Mouse (Mus musculus): ENCODE measurements around the gene Ubac2. TPM values are rescaled to one million over a fixed set of nuclear protein-coding genes. Genes with fewer than 3 reads are reported as not detected.

Gene Ubac2
- polyA plus RNA-seq, 1 experiment from 2014 or later: 60.3 TPM

DNA sequence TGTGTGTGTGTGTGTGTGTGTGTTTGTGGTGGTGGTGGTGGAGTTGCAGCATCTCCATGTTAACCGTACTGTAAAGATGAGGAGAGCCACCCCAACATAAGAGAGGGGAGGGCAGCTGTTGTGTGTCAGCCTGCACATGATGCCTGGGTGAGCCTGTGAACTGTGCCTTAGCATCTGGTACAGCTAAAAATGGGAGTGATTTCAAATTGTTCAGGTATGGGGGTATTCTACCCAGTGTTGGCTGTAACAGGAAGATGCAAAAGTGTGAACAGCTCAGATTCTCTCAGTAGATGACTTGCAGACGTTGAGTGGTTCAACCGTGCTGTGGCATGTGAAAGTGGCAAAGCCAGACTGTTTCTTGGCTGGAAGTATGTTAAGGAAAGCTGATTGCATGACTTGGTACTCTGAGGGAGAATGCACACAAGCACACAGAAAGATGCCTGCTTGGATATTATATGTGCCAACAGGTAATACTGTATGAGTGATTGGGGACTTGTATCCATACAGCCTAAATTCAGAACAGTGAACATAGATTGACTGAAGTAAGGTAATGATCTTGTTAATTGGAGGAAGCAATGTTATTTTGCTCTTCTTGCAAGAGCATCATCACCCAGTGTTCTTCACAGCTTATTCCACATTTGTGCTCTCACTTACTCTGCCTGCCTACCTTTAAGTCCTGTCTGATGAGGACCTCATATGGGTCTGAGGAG, 79.8 kb downstream of the Ubac2 start:
- H3K4me2 ChIP-seq (replicated peaks): no peak overlapping the region
- 87% methylated on average over 3 of the region's 3 CpGs for WGBS
- no peak for ATAC-seq (ENCODE audit: low FRiP score, low read depth)
- no peak overlapping the region for H3K27ac ChIP-seq
- H3K36me3 ChIP-seq: no peaks in the 10 kb centered on the region
- no peak overlapping the region for H3K4me3 ChIP-seq
- H3K4me1 ChIP-seq: no peaks in the 10 kb centered on the region
- no peaks in the 10 kb centered on the region for H3K9me3 ChIP-seq
- no peak overlapping the region for H3K9ac ChIP-seq
- no peaks in the 10 kb centered on the region for H3K27me3 ChIP-seq (replicated peaks)

DNA sequence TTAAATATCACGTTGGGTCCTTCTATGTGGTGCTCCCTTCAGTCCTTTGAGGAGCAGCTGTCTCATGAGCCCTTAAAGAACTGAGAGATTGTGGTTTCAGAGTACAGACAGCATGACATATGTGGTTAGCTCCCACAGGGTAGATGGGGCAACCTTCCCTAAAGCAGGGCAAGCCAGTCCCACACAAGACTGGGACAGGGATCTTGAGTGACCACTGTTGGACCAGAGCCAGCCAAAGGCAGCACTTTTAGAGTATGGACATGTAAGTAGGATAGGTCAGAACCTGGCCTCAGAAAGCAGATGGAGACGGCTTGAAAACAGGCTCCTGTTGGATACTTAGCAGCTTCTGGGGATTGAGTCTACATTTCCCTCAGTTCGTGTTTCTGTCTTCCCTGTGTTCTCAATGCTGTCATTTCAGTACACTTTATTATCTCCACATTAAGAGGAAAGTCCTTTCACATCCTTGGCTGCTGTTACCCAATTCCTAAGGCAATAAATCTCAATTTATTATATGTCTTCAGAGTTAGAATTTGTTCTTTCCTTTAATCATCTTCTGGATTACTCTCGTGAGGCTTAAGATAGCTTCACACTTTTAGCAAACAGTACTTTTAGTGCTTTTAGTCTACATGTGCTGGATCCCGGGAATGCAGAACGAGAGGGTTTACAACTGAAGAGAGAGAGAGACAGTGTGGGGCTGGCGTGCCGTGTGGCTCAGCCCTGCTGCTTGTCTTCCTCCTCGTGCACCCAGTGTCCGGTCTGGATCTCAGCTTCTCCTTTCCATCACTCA, 80.5 kb downstream of the Ubac2 start:
- Histone ChIP-seq H3K4me2 (replicated peaks) (no peak overlapping the region), H3K9ac (no peak overlapping the region), H3K9me3 (no peaks in the 10 kb centered on the region), H3K27me3 (replicated peaks) (no peaks in the 10 kb centered on the region), H3K36me3 (no peaks in the 10 kb centered on the region), H3K27ac (no peak overlapping the region), H3K4me3 (no peak overlapping the region), H3K4me1 (no peaks in the 10 kb centered on the region)
- 76% methylated on average over 10 of the region's 10 CpGs for WGBS
- ATAC-seq (ENCODE audit: low FRiP score, low read depth): no peak

DNA sequence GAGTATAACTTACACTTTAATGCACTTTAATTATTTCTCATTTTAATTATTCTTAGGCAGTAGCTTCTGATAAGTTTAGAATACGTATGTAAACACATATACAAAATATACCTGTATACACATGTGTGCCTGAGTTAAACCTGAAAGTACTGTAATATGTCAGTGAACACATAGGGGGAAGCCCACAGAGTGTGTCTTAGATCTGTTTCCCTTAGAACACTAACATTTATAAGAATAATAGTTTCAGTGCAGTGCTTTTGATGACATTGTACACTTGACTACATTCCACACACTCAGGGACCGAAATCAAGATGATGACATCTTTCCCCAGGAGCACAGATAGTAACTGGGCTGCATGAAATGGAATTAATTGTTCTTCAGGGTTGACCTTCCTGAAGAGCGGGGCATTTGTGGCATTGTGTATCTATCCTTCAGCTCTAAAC, 81.1 kb downstream of the Ubac2 start:
- Histone ChIP-seq H3K4me1 (no peaks in the 10 kb centered on the region), H3K36me3 (no peaks in the 10 kb centered on the region), H3K4me3 (no peak overlapping the region), H3K4me2 (replicated peaks) (no peak overlapping the region), H3K9ac (no peak overlapping the region), H3K27me3 (replicated peaks) (no peaks in the 10 kb centered on the region), H3K9me3 (no peaks in the 10 kb centered on the region), H3K27ac (no peak overlapping the region)
- ATAC-seq (ENCODE audit: low FRiP score, low read depth): no peak
- WGBS: 93% methylated on average over 3 of the region's 3 CpGs

DNA sequence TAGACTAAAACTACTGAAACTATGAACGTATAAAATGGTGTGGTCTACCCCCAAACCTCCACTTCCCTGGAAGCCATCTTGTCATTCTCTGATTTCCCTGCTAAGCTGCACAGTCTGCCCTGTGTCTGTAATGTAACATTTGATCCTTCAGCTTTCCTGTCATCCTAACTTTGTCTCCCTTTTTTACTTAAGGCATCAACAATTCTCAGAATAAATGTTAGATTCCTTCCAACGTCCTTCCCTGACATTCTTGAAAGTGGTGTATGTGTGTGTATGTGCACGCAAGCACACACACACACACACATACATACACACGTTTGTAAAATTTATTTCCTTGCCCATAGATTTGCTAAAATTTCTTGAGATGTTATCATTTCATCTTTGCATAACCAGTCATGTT, 81.6 kb downstream of the Ubac2 start:
- Histone ChIP-seq H3K4me2 (replicated peaks) (no peak overlapping the region), H3K9me3 (no peaks in the 10 kb centered on the region), H3K9ac (no peak overlapping the region), H3K27ac (no peak overlapping the region), H3K4me1 (no peaks in the 10 kb centered on the region), H3K36me3 (no peaks in the 10 kb centered on the region), H3K27me3 (replicated peaks) (no peaks in the 10 kb centered on the region), H3K4me3 (no peak overlapping the region)
- 90% methylated on average over 4 of the region's 4 CpGs for WGBS
- no peak for ATAC-seq (ENCODE audit: low FRiP score, low read depth)

DNA sequence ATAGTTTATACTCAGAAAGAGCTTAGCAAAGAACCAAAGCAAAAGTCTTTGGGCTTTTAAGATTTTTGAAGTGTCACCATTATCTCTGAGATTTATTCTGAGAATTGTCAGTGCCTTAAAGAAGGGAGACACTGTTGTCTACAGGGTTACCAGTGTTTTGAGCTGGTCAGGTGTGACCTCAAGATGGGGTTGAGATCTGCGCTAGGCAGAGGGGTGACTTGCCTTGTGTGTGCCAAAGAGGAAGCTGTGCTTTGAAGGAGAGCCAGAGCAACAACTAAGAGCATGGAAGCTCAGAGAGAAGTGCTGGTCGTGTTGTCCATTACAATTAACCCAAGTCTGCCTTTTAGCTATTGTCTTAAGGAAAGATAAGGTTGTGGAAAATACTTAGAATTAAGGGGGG, 82.1 kb downstream of the Ubac2 start:
- Histone ChIP-seq H3K9me3 (no peaks in the 10 kb centered on the region), H3K4me3 (no peak overlapping the region), H3K36me3 (no peaks in the 10 kb centered on the region), H3K4me2 (replicated peaks) (no peak overlapping the region), H3K27me3 (replicated peaks) (no peaks in the 10 kb centered on the region), H3K27ac (no peak overlapping the region), H3K4me1 (no peaks in the 10 kb centered on the region), H3K9ac (no peak overlapping the region)
- 93% methylated on average over 2 of the region's 2 CpGs for WGBS
- ATAC-seq (ENCODE audit: low FRiP score, low read depth): no peak

DNA sequence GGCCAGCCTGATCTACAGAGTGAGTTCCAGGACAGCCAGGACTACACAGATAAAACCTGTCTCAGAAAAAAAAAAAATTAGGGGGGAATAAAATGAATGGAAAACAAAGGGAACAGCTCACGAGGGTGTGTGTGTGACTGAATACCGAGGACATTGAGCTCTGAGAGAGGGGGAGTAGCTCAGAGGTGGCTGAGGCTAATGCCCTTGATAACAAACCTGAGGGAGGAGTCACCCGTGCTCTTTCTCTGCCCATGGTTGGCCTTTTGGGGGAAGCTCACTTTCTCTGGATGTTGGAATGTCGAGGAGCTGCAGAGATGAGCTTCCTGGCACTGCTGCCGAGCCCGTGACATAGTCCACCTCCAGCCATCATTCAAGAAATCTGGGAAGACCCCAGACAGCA, 82.6 kb downstream of the Ubac2 start:
- no peak for ATAC-seq (ENCODE audit: low FRiP score, low read depth)
- Histone ChIP-seq H3K27me3 (replicated peaks) (no peaks in the 10 kb centered on the region), H3K36me3 (no peaks in the 10 kb centered on the region), H3K4me2 (replicated peaks) (no peak overlapping the region), H3K27ac (no peak overlapping the region), H3K9ac (no peak overlapping the region), H3K4me3 (no peak overlapping the region), H3K9me3 (no peaks in the 10 kb centered on the region), H3K4me1 (no peaks in the 10 kb centered on the region)
- 71% methylated on average over 6 of the region's 6 CpGs for WGBS

DNA sequence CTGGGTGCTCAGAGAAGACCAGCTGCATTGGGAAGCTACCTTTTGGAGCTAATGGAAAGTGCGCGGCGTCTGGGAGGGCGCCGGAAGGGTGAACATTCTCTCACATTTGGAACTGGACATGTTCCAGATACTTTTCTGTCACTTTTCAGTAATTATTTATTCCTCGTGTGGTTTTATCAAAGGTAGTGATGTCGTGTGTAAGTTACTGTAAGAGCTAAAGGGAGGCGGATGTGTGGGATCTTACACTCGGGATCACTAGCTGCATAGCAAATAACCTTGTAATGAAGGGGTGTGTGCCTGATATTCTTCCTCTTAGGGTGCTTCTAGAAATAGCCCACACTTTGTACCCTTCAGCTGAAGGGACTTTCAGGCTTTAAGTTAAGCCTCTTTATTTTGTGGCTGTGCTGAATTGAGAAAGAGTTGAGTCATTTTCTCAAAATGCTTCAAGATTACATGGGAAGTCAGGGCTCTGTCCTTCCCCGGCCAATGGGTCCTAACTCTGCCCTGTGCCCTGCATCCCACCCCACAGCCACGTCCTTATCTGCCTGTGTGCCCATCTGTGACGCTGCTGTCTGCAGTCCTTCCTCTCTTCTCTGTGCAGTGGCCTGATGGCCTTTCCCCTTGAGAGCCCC, 83.2 kb downstream of the Ubac2 start:
- no peaks in the 10 kb centered on the region for H3K4me1 ChIP-seq

DNA sequence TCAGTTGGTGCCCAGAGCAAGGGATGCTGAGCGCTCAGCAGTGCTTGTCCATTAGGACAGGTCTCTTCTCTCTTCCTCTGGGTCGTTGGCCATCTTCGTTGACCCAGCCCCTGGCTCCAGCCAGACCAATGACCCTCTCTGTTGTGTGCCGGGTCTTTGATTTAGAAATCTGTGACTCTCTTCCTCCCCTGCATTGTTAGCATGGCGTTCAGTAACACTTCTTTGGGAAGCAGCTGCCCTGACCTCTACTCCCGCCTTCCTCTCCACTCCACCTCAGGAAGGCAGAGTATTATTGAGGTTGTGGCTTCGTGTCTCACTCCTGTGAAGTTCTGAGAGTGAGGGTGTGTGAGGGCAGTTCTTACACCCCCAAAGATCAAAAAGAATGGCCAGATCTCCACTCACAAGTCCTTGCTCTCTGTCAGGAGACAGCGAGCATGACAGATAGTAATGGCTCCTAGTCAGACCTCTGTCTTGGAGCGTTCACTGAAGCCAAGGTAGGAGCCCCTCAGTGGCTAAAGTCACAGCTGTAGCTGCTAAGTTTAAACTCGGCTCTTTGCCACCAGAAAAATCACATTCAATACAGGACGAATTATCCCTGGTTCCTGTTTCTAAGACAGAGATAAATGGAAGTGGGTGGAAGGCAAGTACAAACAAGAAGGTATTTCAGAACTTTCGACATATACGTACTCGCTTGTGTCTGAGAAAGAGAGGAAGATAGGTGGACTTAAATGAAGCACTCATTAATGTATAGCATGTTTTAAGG, 83.9 kb downstream of the Ubac2 start:
- H3K27ac ChIP-seq: no peak overlapping the region

More for the DNA sequence above, 83.2 kb downstream of the Ubac2 start:
- no peak for ATAC-seq (ENCODE audit: low FRiP score, low read depth)
- WGBS: 91% methylated on average over 12 of the region's 12 CpGs
- Histone ChIP-seq H3K4me3 (no peak overlapping the region), H3K9ac (no peak overlapping the region), H3K36me3 (no peaks in the 10 kb centered on the region), H3K4me2 (replicated peaks) (no peak overlapping the region), H3K27me3 (replicated peaks) (no peaks in the 10 kb centered on the region), H3K9me3 (no peaks in the 10 kb centered on the region), H3K27ac (no peak overlapping the region)

DNA sequence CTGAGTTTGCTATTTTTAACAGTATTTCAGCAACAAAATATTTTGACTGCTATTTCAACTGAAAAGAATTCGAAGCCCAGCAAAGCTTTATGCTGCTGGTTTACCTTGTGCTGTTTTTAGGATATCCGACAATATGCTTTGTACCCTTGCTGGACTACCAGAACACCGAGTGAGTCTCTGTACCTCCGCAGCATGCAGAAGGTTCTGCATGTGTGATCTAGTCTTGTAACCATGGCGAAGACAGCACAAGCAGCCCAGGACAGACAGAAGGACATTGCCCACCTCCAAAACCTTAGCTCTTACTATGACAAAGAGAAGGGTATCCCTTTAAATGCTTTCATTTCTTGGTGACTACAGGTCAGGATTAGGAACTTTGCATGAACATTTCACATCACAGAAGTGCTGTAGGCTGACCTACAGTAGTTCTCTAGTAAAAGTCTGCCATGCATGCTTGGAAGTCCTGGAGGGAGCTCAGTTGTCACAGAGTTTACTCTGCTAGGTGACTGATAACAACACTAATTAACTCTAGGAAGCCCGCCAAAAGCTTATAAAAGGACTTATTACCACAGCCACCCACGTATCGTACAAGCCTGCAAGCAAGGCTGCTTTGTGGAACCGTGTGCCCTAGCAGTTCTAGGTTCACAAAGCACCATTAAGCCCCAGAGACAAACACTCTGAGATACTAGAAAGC, 85.0 kb downstream of the Ubac2 start:
- no peak for ATAC-seq (ENCODE audit: low FRiP score, low read depth)
- Histone ChIP-seq H3K9ac (no peak overlapping the region), H3K4me3 (no peak overlapping the region), H3K4me1 (no peaks in the 10 kb centered on the region), H3K4me2 (replicated peaks) (no peak overlapping the region), H3K36me3 (no peaks in the 10 kb centered on the region), H3K27me3 (replicated peaks) (no peaks in the 10 kb centered on the region), H3K9me3 (no peaks in the 10 kb centered on the region), H3K27ac (no peak overlapping the region)
- 72% methylated on average over 9 of the region's 9 CpGs for WGBS

More for the DNA sequence above, 83.9 kb downstream of the Ubac2 start:
- no peak overlapping the region for H3K9ac ChIP-seq
- WGBS: 78% methylated on average over 14 of the region's 14 CpGs
- no peaks in the 10 kb centered on the region for H3K36me3 ChIP-seq
- no peaks in the 10 kb centered on the region for H3K27me3 ChIP-seq (replicated peaks)
- no peak overlapping the region for H3K4me2 ChIP-seq (replicated peaks)
- ATAC-seq (ENCODE audit: low FRiP score, low read depth): no peak
- H3K4me3 ChIP-seq: no peak overlapping the region
- H3K9me3 ChIP-seq: no peaks in the 10 kb centered on the region
- H3K4me1 ChIP-seq: no peaks in the 10 kb centered on the region

DNA sequence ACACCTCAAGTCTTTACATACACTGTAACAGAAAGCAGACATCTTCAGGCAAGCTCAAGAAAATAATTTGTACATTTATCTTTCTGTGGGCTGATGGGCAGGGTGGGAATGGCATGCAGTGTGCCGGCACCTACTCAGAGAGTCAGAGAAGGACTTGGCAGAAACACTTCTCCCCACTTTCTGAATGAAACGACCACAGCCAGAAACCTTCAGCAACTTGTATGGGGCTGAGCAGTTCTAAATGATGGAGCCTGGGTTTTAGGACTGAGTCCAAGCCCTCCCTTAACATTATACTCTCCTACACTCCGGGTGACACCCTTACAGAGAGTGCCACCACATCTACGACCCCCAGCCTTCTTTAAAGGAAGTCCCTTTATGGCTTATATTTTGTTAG, 85.5 kb downstream of the Ubac2 start:
- no peak for ATAC-seq (ENCODE audit: low FRiP score, low read depth)

DNA sequence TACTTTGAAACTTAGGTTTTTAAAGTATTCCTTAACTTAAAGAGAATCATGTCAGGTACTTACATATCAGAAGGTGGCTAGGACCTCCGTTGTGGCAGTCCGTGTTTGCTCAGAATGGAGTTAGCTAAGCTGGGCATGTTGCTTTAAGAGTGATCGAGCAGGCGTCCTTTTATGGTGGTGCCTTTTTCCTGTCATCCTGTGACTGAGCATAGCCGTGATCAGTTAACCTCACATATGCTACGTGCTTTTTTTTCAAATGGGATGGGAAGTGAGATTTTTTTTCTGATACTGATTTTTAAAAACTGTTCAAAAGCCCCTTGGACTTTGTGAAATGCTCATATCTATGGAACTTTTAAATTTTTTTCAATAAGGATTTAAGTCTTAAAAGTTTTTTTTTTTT, 86.6 kb downstream of the Ubac2 start, which contains the start of gene Gpr183:
Gpr183 (minus strand) TSS at position 206 of the 400 bp plus-strand sequence.
- Histone ChIP-seq H3K4me2 (replicated peaks) (no peak within 1 kb of the TSS), H3K4me1 (no peaks in the 10 kb centered on the region), H3K9ac (no peak within 1 kb of the TSS), H3K9me3 (no peaks in the 10 kb centered on the region), H3K36me3 (no peaks in the 10 kb centered on the region), H3K27me3 (replicated peaks) (no peaks in the 10 kb centered on the region), H3K27ac (no peak within 1 kb of the TSS), H3K4me3 (no peak within 1 kb of the TSS)
- ATAC-seq (ENCODE audit: low FRiP score, low read depth): no peak
- WGBS: 57% methylated on average over 6 of the region's 6 CpGs

More for the DNA sequence above, 85.5 kb downstream of the Ubac2 start:
- Histone ChIP-seq H3K36me3 (no peaks in the 10 kb centered on the region), H3K9me3 (no peaks in the 10 kb centered on the region), H3K4me2 (replicated peaks) (no peak overlapping the region), H3K9ac (no peak overlapping the region), H3K4me3 (no peak overlapping the region), H3K4me1 (no peaks in the 10 kb centered on the region), H3K27ac (no peak overlapping the region), H3K27me3 (replicated peaks) (no peaks in the 10 kb centered on the region)
- 74% methylated on average over 4 of the region's 4 CpGs for WGBS
